Mouse (Mus musculus): ENCODE measurements around the gene Ssh3.

Gene Ssh3

DNA sequence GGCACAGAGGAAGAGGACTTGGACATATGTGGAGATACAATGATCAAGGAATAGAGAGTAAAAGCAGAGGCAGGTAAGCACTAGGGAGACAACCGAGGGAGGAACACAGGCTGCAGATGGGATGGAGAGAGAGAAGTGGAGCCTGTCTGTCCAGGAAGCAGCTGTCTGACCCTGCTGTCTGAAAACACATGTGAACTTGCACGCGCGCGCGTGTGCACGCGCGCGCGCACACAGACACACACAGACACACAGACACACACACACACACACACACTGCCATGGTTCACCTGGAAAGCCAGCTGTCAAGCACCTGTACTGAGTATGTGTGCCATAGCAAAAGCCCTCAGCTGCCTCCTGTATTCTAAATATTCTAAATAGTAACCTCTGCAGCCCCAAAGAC, 50.7 kb downstream of the Ssh3 start:
- no peak for DNase-seq (ENCODE audit: inconsistent age in 2 of 2, low spot score in 1 of 2)

DNA sequence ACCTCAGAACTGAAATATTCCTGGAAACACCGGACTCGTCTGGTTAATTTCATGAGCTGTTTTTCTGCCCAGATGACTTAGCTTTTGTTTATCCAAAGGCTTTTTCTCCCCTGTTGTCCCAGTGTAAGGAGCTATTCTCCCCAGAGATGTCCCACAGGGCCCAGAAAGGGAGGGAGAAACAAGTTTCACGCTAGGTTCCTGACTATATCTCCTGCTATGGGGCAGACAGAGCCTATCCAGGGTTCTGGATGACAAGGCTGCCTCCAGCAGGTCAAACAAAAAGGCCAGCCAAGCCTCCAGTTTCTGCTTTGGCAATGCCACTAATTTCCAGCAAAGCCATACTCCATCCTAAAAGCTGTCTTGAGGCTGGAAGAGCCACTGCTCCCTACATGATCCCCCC, 51.1 kb downstream of the Ssh3 start:
- peak in 1 of 2 experiments; percentile 28 for DNase-seq (ENCODE audit: inconsistent age in 2 of 2, low spot score in 1 of 2)

- DNase-seq (ENCODE audit: inconsistent age in 2 of 2, low spot score in 1 of 2) = no peak
These were observed 51.8 kb downstream of the Ssh3 start for GRCm38 (mm10) chr19:4217140-4217539.

DNA sequence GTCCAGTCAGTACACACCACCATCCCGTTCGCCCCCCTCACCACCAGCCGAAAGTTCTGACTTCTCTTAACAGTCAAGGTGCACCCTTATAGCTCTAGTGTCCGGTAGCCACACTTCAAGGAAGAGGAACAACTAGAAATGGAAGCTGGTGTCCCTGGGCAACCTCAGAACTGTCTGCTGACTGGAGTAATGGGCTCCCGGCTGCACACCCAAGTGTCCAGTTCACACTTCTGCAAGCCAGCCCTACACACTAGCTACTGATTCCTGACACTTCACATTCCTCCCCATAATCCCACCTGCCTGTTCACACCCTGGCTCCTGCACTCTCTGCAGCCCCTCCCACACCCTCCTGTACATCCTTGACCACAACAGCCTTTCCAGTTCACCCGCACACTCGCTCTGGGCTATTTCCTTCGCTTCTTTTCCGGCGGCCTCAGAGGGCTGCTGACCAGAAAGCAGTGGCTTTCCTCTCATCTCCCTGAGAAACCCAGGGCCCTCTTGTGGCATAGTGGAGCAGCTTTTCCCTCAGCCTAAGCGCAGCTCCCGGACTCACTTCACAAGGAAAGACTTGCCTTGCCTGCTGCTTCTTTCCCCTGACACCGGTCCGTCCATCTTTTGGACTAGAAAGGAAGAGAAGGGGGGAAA, 52.8 kb downstream of the Ssh3 start:
- DNase-seq (ENCODE audit: inconsistent age in 2 of 2, low spot score in 1 of 2) = peak; percentile 50 to 76

DNA sequence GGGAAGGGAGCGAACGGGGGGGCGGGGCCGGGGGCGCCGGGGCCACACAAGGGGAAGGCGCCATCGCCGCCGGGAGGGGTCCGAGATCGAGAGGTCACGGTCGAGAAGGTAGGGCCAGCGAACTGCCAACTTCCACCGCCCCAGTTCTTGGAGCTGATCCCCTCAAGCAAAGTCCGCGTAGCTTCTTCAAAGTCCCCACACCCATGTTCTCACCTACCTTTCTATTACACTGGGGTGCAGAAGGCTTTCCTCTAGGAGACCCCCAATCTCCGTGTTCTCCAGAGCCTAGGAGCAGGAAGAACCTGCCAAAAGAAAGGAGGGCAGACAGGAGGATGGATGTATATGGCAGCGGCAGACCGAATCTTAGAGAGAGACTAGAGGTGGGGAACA, 53.5 kb downstream of the Ssh3 start:
- DNase-seq (ENCODE audit: inconsistent age in 2 of 2, low spot score in 1 of 2) = no peak

GRCm38 (mm10) chr19:4214771-4215450, 54.1 kb downstream of the Ssh3 start:
- DNase-seq (ENCODE audit: inconsistent age in 2 of 2, low spot score in 1 of 2) = peak; percentile 47 to 75

DNA sequence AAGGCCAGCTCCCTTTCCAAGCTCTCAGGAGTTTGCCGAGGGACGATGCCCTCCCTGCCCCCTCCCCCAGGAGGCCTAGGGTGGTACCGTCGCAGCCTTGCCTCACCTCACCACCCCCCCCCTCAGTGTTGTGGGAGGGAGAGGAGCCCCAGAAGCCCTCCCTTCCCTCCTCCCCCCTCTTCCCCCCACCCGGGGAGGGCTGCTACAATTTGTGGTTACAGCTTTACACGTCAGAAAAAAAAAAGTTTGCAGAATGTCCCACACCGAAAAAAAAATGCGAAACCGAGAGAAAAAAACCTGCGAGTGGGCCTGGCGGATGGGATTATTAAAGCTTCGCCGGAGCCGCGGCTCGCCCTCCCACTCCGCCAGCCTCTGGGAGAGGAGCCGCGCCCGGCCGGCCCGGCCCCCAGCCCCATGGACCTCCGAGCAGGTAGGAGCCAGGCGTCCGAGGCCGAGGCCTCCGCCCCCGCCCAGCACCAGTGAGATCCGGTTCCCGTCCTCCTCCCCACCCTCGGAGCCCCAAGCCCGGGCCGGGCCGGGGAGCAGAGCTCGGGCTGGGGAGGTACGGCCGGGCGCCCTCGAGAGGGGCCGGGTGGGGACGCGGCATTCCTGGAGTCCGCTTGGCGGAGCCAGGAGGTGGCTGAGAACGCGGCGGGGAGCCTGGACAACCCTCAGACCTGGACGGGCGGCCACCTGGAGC, 54.8 kb downstream of the Ssh3 start, which contains the start of the genes Clcf1 and AC109138.7:
Gene Clcf1 (plus strand): TSS at position 168 of the 700 bp plus-strand sequence.
Gene AC109138.7 (plus strand): TSS at position 287 of the 700 bp plus-strand sequence.
- peak; percentile 76 to 85 for DNase-seq (ENCODE audit: inconsistent age in 2 of 2, low spot score in 1 of 2)

DNA sequence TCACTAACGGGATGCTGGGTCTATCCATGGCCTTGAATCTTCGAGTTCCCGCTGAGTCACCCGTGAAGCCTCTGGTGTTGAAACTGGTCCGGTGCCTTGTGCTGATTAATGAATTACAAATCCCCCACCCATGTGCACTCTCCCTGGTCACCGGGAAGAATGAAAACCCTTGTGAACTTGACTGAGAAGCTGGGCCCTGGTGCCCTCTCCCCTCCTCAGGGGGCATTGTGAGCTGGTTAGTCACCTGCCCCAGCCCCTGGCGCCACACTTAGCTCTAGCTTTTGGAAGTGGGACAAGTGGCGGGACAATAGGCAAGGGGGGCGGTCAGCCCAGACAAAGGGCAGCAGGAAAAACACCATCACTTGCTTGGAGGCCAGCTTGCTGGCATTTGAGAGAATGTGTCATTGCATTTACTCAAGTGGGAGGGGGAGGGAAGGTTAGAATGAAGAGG, 55.4 kb downstream of the Ssh3 start:
- peak; percentile 79 to 93 for DNase-seq (ENCODE audit: inconsistent age in 2 of 2, low spot score in 1 of 2)

- peak in 1 of 2 experiments; percentile 11 for DNase-seq (ENCODE audit: inconsistent age in 2 of 2, low spot score in 1 of 2)
These were observed 56.9 kb downstream of the Ssh3 start for GRCm38 (mm10) chr19:4211891-4212588.

All from adrenal gland, adult (tissue).